Mouse (Mus musculus) hindbrain, embryonic 12.5 days (tissue): ENCODE results near the gene Thoc6. TPM values are rescaled to one million over a fixed set of nuclear protein-coding genes. Genes with fewer than 3 reads are reported as not detected.

Experiments
- ATAC-seq: fragments of 200-750 bp; cut with Nextera tagmentation; 2 replicates; pipeline ENCODE4 v1.8.0; 2017; ENCODE audit warnings: moderate TSS enrichment; ENCODE audit not compliant: low FRiP score
- H3K27ac ChIP-seq: fragments of 300-500 bp; sonication (generic); 2 replicates; pipeline ENCODE4 v1.5.1; 2016; ENCODE audit warnings: mild to moderate bottlenecking
- H3K27me3 ChIP-seq: fragments of 300-500 bp; sonication (generic); 2 replicates; pipeline ENCODE4 v1.6.1; 2016; ENCODE audit warnings: mild to moderate bottlenecking
- H3K36me3 ChIP-seq: fragments of 300-500 bp; sonication (generic); 2 replicates; pipeline ENCODE4 v1.6.1; 2016; ENCODE audit warnings: mild to moderate bottlenecking
- H3K4me1 ChIP-seq: fragments of 300-500 bp; sonication (generic); 2 replicates; pipeline ENCODE4 v1.6.1; 2016
- H3K4me2 ChIP-seq: fragments of 300-500 bp; sonication (generic); replicated peaks from 2 replicates; pipeline ENCODE4 v1.6.1; 2016; ENCODE audit warnings: mild to moderate bottlenecking
- H3K4me3 ChIP-seq: fragments of 300-500 bp; sonication (generic); 2 replicates; pipeline ENCODE4 v1.5.1; 2016; ENCODE audit warnings: mild to moderate bottlenecking
- H3K9ac ChIP-seq: fragments of 300-500 bp; sonication (generic); 2 replicates; pipeline ENCODE4 v1.6.1; 2016; ENCODE audit warnings: mild to moderate bottlenecking, moderate library complexity
- H3K9me3 ChIP-seq: fragments of 300-500 bp; sonication (generic); replicated peaks from 2 replicates; pipeline ENCODE4 v1.6.1; 2016; ENCODE audit warnings: mild to moderate bottlenecking
- WGBS: fragments of 180-500 bp; shearing (Covaris S2); methylation state at CpG from one replicate; pipeline ENCODE4 v1.1.7; 2016; 5-methylcytosine and 5-hydroxymethylcytosine counted together
- polyA plus RNA-seq: library from polyadenylated mRNA; unstranded; fragments of >200 nt; fragmentation: Nextera tagmentation; extraction: Ambion mirVana; gene quantifications from 2 replicates; pipeline ENCODE4 v1.2.1, GENCODE M21; 2016

The Thoc6 gene
- polyA plus RNA-seq, result 43.8 and 47.5 TPM in 2 replicates

GRCm38 (mm10) chr17:23673424-23674073 lies at the start of gene Thoc6, which contains the start of gene Hcfc1r1:
TSS of gene Thoc6 (minus strand) at chr17:23673882.
TSS of gene Hcfc1r1 (plus strand) at chr17:23673596.
- H3K9ac ChIP-seq, result peak within 1 kb of the TSS; percentile 72
- H3K4me3 ChIP-seq, result peak within 1 kb of the TSS; percentile 57
- ATAC-seq, result peak; percentile 95
- peak within 1 kb of the TSS; percentile 75 for H3K4me2 ChIP-seq
- under 1% methylated on average over 45 of the region's 45 CpGs for WGBS
- H3K36me3 ChIP-seq, result peaks cover 22% of the 10 kb centered on the region
- peak within 1 kb of the TSS; percentile 75 for H3K27ac ChIP-seq
- peaks cover 30% of the 10 kb centered on the region for H3K4me1 ChIP-seq
- H3K9me3 ChIP-seq, result no peaks in the 10 kb centered on the region
- H3K27me3 ChIP-seq, result peaks cover 36% of the 10 kb centered on the region

DNA sequence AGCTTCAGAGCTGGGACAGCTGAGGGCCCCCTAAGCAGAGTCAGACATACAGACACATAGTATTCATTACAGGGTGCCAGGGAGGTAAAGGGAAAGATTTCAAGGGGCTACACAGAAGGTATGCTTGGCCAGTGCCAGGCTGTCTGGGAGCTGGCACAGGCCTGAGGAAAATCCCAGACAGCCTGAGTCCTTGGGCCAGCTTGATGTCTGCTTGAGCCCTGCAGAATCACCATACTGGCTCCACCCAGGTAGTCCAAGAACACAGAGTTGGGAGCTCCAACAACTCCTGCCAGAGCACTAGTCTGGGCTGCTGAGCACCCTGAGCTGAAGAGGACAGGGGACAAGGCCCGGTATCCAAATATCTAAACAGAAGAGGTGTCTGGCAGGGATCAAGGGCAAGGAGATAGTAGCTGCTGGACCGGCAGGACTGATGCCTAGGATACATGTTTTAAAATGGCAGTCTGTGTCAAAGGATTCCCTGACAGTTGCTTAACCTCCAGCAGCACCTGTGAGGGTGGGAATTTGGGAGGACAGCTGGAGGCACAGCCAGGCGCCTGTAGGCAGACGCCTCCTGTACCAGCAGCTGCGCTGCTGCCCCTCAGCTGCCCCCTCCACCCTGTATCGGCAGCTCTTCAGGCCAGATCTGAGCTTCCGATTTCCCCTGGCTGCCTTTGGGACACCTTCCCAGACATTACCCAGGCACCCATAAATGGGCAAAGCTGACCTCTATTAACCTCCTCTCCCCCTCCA lies 48.9 kb upstream of the Thoc6 start, which contains the start of gene 1520401A03Rik:
1520401A03Rik (minus strand) TSS at position 408 of the 750 bp plus-strand sequence.
- Histone ChIP-seq H3K9me3 (no peaks in the 10 kb centered on the region), H3K27me3 (no peaks in the 10 kb centered on the region), H3K9ac (no peak within 1 kb of the TSS), H3K4me1 (peaks cover 5% of the 10 kb centered on the region; the same call in 1 of the 2 replicates), H3K4me3 (no peak within 1 kb of the TSS), H3K4me2 (no peak within 1 kb of the TSS), H3K36me3 (no peaks in the 10 kb centered on the region), H3K27ac (no peak within 1 kb of the TSS)
- ATAC-seq, result no peak
- 69% methylated on average over 7 of the region's 7 CpGs for WGBS

DNA sequence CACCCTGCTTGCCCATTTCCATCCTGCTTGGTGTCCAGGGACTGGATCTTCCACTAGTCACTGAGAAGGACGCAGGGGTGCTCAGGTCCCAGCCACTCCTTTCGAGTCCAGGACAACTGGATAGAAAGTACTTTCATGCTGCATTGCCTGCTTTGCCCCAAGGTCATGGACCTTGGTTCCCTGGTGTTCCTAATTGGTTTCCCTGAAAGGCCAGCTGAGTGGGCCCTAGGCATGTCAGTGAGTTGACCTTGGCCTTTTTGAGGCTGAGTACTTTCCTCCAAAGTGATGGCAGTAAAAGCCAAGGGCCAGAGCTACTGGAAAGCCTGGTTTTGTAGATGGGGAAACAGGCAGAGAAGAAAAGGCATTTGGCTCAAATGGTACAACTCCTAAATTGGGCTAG lies 48.2 kb upstream of the Thoc6 start:
- Histone ChIP-seq H3K9me3 (no peaks in the 10 kb centered on the region), H3K9ac (no peak overlapping the region), H3K36me3 (no peaks in the 10 kb centered on the region), H3K4me2 (no peak overlapping the region), H3K27me3 (no peaks in the 10 kb centered on the region), H3K27ac (no peak overlapping the region), H3K4me3 (no peak overlapping the region), H3K4me1 (peaks cover 5% of the 10 kb centered on the region; the same call in 1 of the 2 replicates)
- 73% methylated on average over 2 of the region's 2 CpGs for WGBS
- no peak for ATAC-seq

GRCm38 (mm10) chr17:23719455-23719854 lies 45.8 kb upstream of the Thoc6 start:
- Histone ChIP-seq H3K27ac (no peak overlapping the region), H3K4me1 (no peaks in the 10 kb centered on the region), H3K4me2 (no peak overlapping the region), H3K4me3 (no peak overlapping the region), H3K36me3 (no peaks in the 10 kb centered on the region), H3K27me3 (0 out of 2 replicates have a peak, but pooled peaks cover under 1% of the 10 kb centered on the region), H3K9ac (no peak overlapping the region), H3K9me3 (no peaks in the 10 kb centered on the region)
- WGBS, result 11% methylated on average over 1 of the region's 1 CpGs
- ATAC-seq, result no peak

- 53% methylated on average over 2 of the region's 2 CpGs for WGBS
- Histone ChIP-seq H3K27me3 (0 out of 2 replicates have a peak, but pooled peaks cover 2% of the 10 kb centered on the region), H3K4me3 (no peak overlapping the region)
Observed at GRCm38 (mm10) chr17:23717003-23717402, 43.3 kb upstream of the Thoc6 start.

GRCm38 (mm10) chr17:23706212-23706611 lies 32.5 kb upstream of the Thoc6 start:
- WGBS, result 2% methylated on average over 3 of the region's 3 CpGs
- peaks cover 5% of the 10 kb centered on the region for H3K4me1 ChIP-seq
- no peak overlapping the region for H3K27ac ChIP-seq
- H3K27me3 ChIP-seq, result peaks cover 9% of the 10 kb centered on the region; the same call in 1 of the 2 replicates
- no peak overlapping the region for H3K4me3 ChIP-seq
- H3K9ac ChIP-seq, result no peak overlapping the region
- no peaks in the 10 kb centered on the region for H3K36me3 ChIP-seq
- ATAC-seq, result peak; percentile 39; the same call in 1 of the 2 replicates
- H3K9me3 ChIP-seq, result no peaks in the 10 kb centered on the region
- H3K4me2 ChIP-seq, result no peak overlapping the region

More at GRCm38 (mm10) chr17:23717003-23717402, 43.3 kb upstream of the Thoc6 start:
- Histone ChIP-seq H3K36me3 (no peaks in the 10 kb centered on the region), H3K9me3 (no peaks in the 10 kb centered on the region), H3K4me1 (no peaks in the 10 kb centered on the region), H3K4me2 (no peak overlapping the region), H3K27ac (no peak overlapping the region), H3K9ac (no peak overlapping the region)
- ATAC-seq, result no peak

DNA sequence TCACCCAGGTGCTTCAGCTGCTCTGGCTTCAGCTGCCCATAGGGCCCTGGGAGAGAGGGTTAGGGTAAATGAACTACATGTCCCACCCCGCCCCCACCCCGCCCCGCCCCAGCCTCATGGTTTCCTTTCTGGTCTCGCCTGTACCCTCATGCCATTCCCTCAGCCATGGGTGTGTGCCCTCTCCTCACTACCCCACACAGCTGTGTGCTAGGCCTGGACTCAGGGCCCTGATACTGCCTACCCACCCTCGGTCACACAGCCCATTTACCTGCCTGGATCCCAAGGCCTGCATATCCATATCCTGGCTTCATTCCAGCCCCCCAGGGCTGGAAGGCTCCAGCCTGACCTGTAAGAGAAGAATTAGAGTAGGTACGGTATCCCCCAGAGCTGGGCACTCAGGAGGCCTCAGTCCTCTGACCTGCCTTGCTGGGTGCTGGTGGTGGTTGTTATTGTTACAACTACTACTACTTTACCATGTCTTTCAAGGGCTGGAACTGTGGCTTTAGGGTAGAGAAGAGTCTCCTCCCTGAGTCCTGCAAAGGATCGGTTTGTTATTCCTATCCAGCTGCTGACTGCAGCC lies 31.9 kb upstream of the Thoc6 start:
- Histone ChIP-seq H3K9ac (no peak overlapping the region), H3K27me3 (peaks cover 15% of the 10 kb centered on the region; the same call in 1 of the 2 replicates), H3K9me3 (no peaks in the 10 kb centered on the region), H3K36me3 (no peaks in the 10 kb centered on the region), H3K27ac (no peak overlapping the region), H3K4me1 (peaks cover 5% of the 10 kb centered on the region), H3K4me3 (no peak overlapping the region), H3K4me2 (no peak overlapping the region)
- peak; percentile 44; the same call in 1 of the 2 replicates for ATAC-seq
- 79% methylated on average over 7 of the region's 7 CpGs for WGBS

GRCm38 (mm10) chr17:23704741-23705140 lies 31.1 kb upstream of the Thoc6 start:
- H3K4me3 ChIP-seq, result no peak overlapping the region
- no peak overlapping the region for H3K27ac ChIP-seq
- 45% methylated on average over 7 of the region's 7 CpGs for WGBS
- H3K9me3 ChIP-seq, result no peaks in the 10 kb centered on the region
- H3K27me3 ChIP-seq, result peaks cover 18% of the 10 kb centered on the region
- no peak for ATAC-seq
- peaks cover 5% of the 10 kb centered on the region for H3K4me1 ChIP-seq
- no peak overlapping the region for H3K4me2 ChIP-seq
- no peaks in the 10 kb centered on the region for H3K36me3 ChIP-seq
- H3K9ac ChIP-seq, result no peak overlapping the region

DNA sequence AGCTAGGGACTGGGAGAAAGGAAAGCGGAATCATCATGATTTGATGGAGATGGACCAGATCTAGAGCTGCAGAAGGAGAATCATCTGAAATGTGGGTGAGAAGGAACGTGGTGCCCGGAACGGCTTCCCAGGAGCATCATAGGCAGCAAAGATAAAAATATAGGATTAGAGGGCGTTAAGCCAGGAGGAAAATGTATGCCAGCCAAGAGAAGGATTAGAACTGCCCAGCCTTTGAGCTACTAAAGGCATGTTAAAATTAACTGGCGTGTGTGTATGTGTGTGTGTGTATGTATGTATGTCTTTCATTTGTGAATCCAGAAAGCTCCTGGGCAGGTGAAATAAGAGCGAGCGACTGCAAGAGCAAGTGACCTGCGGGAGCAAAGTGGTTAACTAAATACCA lies 29.6 kb upstream of the Thoc6 start:
- Histone ChIP-seq H3K9me3 (no peaks in the 10 kb centered on the region), H3K27ac (no peak overlapping the region), H3K36me3 (no peaks in the 10 kb centered on the region), H3K4me3 (no peak overlapping the region), H3K4me1 (peaks cover 11% of the 10 kb centered on the region), H3K4me2 (no peak overlapping the region), H3K9ac (no peak overlapping the region), H3K27me3 (peaks cover 31% of the 10 kb centered on the region)
- no peak for ATAC-seq
- WGBS, result 88% methylated on average over 9 of the region's 9 CpGs

DNA sequence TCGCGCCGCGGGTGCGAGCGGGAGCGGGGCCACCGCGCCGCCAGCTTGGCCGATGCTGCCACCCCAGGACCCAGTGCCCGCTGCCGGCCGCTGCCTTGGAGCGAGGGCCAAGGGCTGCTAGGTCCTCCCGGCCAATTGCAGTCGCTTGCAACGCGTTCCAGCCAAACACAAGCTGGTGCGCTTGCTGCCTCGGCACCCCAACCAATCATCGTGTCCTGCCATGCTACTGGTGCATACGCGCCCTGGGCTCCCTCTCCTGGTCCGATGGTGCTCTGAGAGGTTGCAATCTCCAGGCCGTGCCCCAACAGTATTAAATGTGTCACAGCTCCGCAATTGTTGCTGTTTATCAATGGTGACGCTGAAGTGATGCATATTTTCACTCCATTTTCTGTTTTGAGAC lies 26.4 kb upstream of the Thoc6 start:
- 1% methylated on average over 28 of the region's 28 CpGs for WGBS
- Histone ChIP-seq H3K9me3 (no peaks in the 10 kb centered on the region), H3K4me1 (peaks cover 9% of the 10 kb centered on the region), H3K4me2 (peak overlapping the region; percentile 100), H3K36me3 (no peaks in the 10 kb centered on the region), H3K27ac (no peak overlapping the region), H3K9ac (peak overlapping the region; percentile 70), H3K4me3 (peak overlapping the region; percentile 76), H3K27me3 (peaks cover 43% of the 10 kb centered on the region)
- ATAC-seq, result peak; percentile 96

GRCm38 (mm10) chr17:23699131-23700077 lies 25.7 kb upstream of the Thoc6 start:
- peak; percentile 63 for ATAC-seq
- H3K9ac ChIP-seq, result peak overlapping the region; percentile 70
- peak overlapping the region; percentile 35; the same call in 1 of the 2 replicates for H3K27ac ChIP-seq
- no peaks in the 10 kb centered on the region for H3K9me3 ChIP-seq
- H3K36me3 ChIP-seq, result no peaks in the 10 kb centered on the region
- peak overlapping the region; percentile 100 for H3K4me2 ChIP-seq
- under 1% methylated on average over 60 of the region's 101 CpGs for WGBS
- H3K4me3 ChIP-seq, result peak overlapping the region; percentile 76
- H3K27me3 ChIP-seq, result peaks cover 43% of the 10 kb centered on the region
- H3K4me1 ChIP-seq, result peaks cover 6% of the 10 kb centered on the region; the same call in 1 of the 2 replicates
